Mouse (Mus musculus) E14TG2a.4 (cell line): ENCODE measurements at regions not wholly inside any gene's neighbourhood (a gene's known extent, or its start where the extent isn't known, plus 50 kb on each side); places are given as distances from the start of the nearest gene placed in this dataset.

Experiments used
- H3K27me3 ChIP-seq: 2 replicates; pipeline ENCODE4 v1.6.1; 2014; ENCODE audit warnings: low read length, control low read depth; ENCODE audit not compliant: insufficient read depth
- H3K36me3 ChIP-seq: 2 replicates; pipeline ENCODE4 v1.6.1; 2014; ENCODE audit warnings: low read length, control low read depth; ENCODE audit not compliant: insufficient read depth
- H3K4me1 ChIP-seq: replicated peaks from 2 replicates; pipeline ENCODE4 v1.6.1; 2014; ENCODE audit warnings: low read depth, low read length, control low read depth
- H3K4me3 ChIP-seq: replicated peaks from 2 replicates; pipeline ENCODE4 v1.5.1; 2014; ENCODE audit warnings: mild to moderate bottlenecking, low read length
- H3K9me3 ChIP-seq: 2 replicates; pipeline ENCODE4 v1.6.1; 2014; ENCODE audit warnings: low read length, control low read depth
- CTCF ChIP-seq: conservative IDR thresholded peaks from 2 replicates; pipeline ENCODE4 v1.5.1; 2014; ENCODE audit warnings: low read length
- NANOG ChIP-seq: IDR thresholded peaks from 2 replicates; pipeline ENCODE4 v1.6.1; 2014; ENCODE audit warnings: borderline replicate concordance, low read length, mixed read lengths
- POU5F1 ChIP-seq: IDR thresholded peaks from 2 replicates; pipeline ENCODE4 v1.6.1; 2014; ENCODE audit warnings: low read length, borderline replicate concordance

DNA sequence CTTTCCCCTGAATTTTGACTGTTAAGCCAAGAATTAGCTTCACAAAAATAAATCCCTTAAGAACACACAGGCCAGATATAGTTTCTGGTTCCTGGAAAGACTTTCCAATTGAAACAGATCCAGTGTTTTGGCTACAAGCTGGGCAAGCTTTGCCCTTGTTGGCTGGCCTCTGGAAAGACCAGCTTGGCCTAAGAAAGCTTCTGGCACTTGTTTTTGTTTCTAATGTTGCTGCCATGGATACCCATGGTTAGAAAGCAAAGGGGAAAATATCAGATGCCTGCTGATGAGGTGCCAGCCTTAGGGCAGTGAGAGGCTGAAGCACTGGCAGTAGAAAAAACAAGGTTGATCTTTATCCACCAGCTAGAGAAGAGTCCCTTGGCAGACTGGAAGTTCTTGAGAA, 228.2 kb downstream of the Klhl13 start:
- no peaks in the 10 kb centered on the region for H3K36me3 ChIP-seq
- no peaks in the 10 kb centered on the region for H3K9me3 ChIP-seq
- H3K27me3 ChIP-seq: no peaks in the 10 kb centered on the region
- no peaks in the 10 kb centered on the region for H3K4me1 ChIP-seq
- no peak overlapping the region for H3K4me3 ChIP-seq
- TF ChIP-seq NANOG (no peak), CTCF (no peak)

DNA sequence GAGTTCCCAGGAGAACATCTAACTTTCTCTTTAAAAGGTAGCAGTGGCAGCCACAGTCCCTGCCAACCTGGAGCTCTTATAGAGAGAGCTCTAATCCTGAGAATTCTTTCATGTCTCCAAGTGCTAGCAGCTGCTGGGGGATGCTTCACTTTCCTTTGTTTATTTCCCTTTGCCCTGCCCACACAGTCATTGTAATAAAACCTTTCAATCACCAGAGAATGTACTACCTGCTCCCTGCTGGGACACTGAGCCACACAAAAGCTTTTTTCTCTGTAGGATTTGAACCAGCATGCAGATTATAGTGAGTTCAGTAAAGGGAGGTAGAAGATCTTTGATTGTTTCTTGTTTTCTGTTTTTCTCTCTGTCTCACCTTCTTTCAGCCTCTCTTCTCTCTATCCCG, 269.0 kb downstream of the Klhl13 start:
- Histone ChIP-seq H3K9me3 (no peaks in the 10 kb centered on the region), H3K36me3 (no peaks in the 10 kb centered on the region), H3K27me3 (no peaks in the 10 kb centered on the region), H3K4me1 (no peaks in the 10 kb centered on the region), H3K4me3 (no peak overlapping the region)
- TF ChIP-seq CTCF: no peak
- no peak for TF ChIP-seq POU5F1
- TF ChIP-seq NANOG: peak; percentile 50; the same call in 1 of the 2 replicates

DNA sequence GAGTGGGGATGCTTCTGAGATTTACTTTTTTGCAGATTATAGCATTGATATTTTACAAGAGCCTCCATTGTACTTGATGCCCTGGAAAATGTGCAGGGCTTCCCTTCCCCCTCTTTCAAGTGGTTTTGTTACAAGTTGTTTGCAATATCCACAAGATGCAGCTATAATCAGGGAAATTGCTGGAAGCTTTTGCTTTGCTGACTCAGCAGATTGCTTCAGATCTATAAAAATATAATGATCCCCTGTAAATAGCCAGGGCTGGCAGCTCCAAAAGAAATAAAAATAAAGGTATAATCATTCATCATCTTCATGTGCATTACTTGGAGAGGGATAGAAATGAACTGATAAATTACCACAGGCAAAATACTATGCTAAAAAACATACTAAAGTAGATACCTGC, 272.1 kb downstream of the Klhl13 start:
- Histone ChIP-seq H3K9me3 (no peaks in the 10 kb centered on the region), H3K4me3 (no peak overlapping the region), H3K4me1 (no peaks in the 10 kb centered on the region), H3K36me3 (no peaks in the 10 kb centered on the region), H3K27me3 (no peaks in the 10 kb centered on the region)
- TF ChIP-seq CTCF (no peak), POU5F1 (no peak), NANOG (no peak)

DNA sequence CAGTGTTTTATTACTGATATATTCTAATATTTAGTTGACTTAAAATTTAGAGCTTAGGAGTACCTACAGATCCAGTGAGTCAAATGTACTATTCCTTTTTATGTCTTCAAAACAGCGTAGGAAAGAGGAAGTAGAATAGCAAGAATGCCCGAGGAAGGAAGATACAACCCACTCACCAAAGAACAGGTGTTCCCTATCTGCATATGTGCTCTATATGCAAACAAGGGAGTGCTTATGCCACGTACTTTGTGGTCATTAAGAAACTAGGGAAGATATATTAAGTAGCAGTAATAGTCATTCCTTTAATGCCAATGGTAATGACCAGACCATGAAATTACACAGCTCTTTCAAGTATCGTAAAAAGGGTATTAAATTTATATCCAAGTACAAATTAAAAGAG, 298.4 kb downstream of the Klhl13 start:
- Histone ChIP-seq H3K27me3 (no peaks in the 10 kb centered on the region), H3K9me3 (no peaks in the 10 kb centered on the region; the same call in none of the 2 replicates), H3K4me3 (no peak overlapping the region), H3K4me1 (no peaks in the 10 kb centered on the region), H3K36me3 (no peaks in the 10 kb centered on the region)
- TF ChIP-seq CTCF: no peak

DNA sequence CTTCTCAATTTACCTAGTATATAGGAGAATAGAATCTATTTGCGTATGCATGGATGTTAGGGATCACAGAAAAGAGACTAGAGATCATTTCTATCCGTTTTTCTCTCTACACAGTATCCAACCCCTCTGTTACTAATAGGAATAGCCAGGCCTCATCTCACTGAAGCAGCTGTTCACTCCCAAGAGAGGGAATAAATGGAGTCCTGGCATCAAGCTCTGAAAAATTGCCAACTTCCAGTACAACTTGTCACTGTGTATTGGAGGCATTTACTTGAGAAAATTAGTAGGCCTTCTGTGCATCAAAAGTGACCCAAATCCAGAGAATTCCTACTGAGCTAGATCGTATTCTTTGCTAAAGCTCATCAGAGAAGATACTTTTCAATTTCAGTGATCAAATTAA, 337.3 kb downstream of the Klhl13 start:
- Histone ChIP-seq H3K9me3 (no peaks in the 10 kb centered on the region), H3K4me3 (no peak overlapping the region), H3K36me3 (no peaks in the 10 kb centered on the region), H3K27me3 (no peaks in the 10 kb centered on the region), H3K4me1 (no peaks in the 10 kb centered on the region)
- TF ChIP-seq NANOG (no peak), CTCF (no peak), POU5F1 (no peak)

DNA sequence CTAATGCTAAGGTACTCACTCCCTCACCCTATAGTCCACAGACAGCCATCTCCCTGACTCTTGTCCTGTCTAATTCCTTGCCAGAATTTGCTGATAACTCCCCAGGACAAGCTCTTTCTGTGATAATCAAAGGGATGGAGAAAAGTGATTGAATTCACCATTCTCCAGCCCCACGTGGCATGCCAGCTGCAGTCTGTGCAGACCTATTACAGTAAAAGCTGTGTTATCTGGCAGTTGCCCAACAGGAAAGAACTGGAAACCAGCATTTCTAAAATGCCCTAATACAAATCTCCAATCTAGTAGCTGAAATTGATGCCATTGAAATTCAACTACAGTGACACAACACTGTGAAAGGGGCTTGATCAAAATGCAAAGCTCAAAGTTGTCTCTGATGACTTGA, 349.3 kb downstream of the Klhl13 start:
- Histone ChIP-seq H3K4me1 (no peaks in the 10 kb centered on the region), H3K9me3 (no peaks in the 10 kb centered on the region), H3K4me3 (no peak overlapping the region), H3K36me3 (no peaks in the 10 kb centered on the region), H3K27me3 (no peaks in the 10 kb centered on the region)
- TF ChIP-seq CTCF: no peak
- TF ChIP-seq POU5F1: no peak

DNA sequence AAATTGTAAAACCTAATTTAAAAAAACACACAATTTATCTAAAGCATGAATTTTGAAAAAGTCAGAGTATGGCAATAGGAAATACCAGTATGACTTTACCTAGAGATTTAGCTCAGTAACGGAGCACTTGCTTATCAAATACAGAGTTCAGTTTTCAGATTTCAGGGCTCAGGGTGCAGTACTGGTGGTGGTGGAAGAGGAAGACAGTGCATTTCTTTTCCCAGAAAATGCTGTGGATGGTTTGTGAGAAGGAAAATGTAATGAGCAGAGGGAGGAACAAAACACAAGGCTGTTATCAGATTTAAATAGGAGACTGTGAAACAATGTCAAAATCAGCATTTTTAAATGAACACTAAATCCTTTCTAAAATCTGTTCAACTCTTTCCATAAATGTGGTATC, 349.8 kb downstream of the Klhl13 start:
- Histone ChIP-seq H3K4me3 (no peak overlapping the region), H3K27me3 (no peaks in the 10 kb centered on the region), H3K36me3 (no peaks in the 10 kb centered on the region), H3K4me1 (no peaks in the 10 kb centered on the region), H3K9me3 (no peaks in the 10 kb centered on the region)
- no peak for TF ChIP-seq CTCF
- TF ChIP-seq POU5F1: no peak
- no peak for TF ChIP-seq NANOG
